Mouse (Mus musculus): ENCODE measurements at regions not wholly inside any gene's neighbourhood (a gene's known extent, or its start where the extent isn't known, plus 50 kb on each side); places are given as distances from the start of the nearest gene placed in this dataset.

- H3K27ac ChIP-seq (ENCODE audit: control insufficient read depth, insufficient read depth, low read depth, low read length), result no peak overlapping the region
- no peaks in the 10 kb centered on the region for H3K4me1 ChIP-seq (ENCODE audit: control insufficient read depth, insufficient read depth, low read length)
- TF ChIP-seq CTCF (IDR thresholded peaks at IDR 0.05; ENCODE audit: control insufficient read depth, insufficient read depth, insufficient replicate concordance, low read depth, low read length) (no peak), POLR2A (IDR thresholded peaks at IDR 0.05; ENCODE audit: control insufficient read depth, low read depth, low read length) (no peak)
- no peaks in the 10 kb centered on the region for H3K36me3 ChIP-seq (ENCODE audit: control insufficient read depth, insufficient read depth, low read length)
- no peaks in the 10 kb centered on the region for H3K27me3 ChIP-seq (ENCODE audit: control insufficient read depth, insufficient read depth, low read length)
- H3K4me3 ChIP-seq (ENCODE audit: control insufficient read depth, low read depth, low read length), result no peak overlapping the region
Observed at GRCm38 (mm10) chr6:139253704-139254103, 248.1 kb downstream of the Rergl start.

DNA sequence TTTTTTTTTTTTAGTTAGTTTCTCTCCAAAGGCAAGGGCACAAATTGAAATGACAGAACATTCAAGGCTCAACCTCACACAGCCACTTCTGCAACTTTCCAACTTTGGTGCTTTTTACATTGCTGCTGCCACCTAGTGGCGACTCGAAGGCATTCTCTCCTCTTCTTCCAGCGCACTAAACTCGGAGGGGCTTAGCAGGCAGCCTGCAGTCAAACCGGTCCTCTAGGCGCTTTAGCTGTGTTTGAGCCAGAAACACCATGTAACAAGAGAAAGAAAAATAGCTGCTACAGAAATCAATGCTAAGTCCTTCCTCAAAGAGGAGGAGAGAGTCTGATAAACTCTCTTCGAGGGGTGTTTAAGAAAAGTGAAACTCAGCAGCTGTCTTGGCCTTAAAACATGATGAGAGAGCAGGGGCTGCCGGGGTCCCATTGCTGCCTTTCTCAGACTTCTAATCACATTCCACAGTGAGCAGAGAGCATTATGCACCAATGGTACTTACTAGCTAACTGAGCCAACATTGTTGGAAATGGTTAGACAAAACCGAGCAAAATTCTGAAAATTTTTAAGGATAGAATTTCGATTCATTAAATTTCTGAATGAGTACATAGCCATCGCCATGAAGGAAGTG lies 252.7 kb downstream of the Rergl start:
- H3K4me3 ChIP-seq (ENCODE audit: control insufficient read depth, low read depth, low read length), result no peak overlapping the region
- peak; percentile 77; the same call in 1 of the 2 replicates for TF ChIP-seq CTCF (IDR thresholded peaks at IDR 0.05; ENCODE audit: control insufficient read depth, insufficient read depth, insufficient replicate concordance, low read depth, low read length)
- no peak for TF ChIP-seq POLR2A (IDR thresholded peaks at IDR 0.05; ENCODE audit: control insufficient read depth, low read depth, low read length)
- H3K27ac ChIP-seq (ENCODE audit: control insufficient read depth, insufficient read depth, low read depth, low read length), result no peak overlapping the region
- H3K36me3 ChIP-seq (ENCODE audit: control insufficient read depth, insufficient read depth, low read length), result no peaks in the 10 kb centered on the region
- H3K27me3 ChIP-seq (ENCODE audit: control insufficient read depth, insufficient read depth, low read length), result no peaks in the 10 kb centered on the region
- no peaks in the 10 kb centered on the region for H3K4me1 ChIP-seq (ENCODE audit: control insufficient read depth, insufficient read depth, low read length)

- Histone ChIP-seq H3K27ac (ENCODE audit: control insufficient read depth, insufficient read depth, low read depth, low read length) (no peak overlapping the region), H3K36me3 (ENCODE audit: control insufficient read depth, insufficient read depth, low read length) (no peaks in the 10 kb centered on the region), H3K4me1 (ENCODE audit: control insufficient read depth, insufficient read depth, low read length) (no peaks in the 10 kb centered on the region), H3K4me3 (ENCODE audit: control insufficient read depth, low read depth, low read length) (no peak overlapping the region), H3K27me3 (ENCODE audit: control insufficient read depth, insufficient read depth, low read length) (no peaks in the 10 kb centered on the region)
- TF ChIP-seq POLR2A (IDR thresholded peaks at IDR 0.05; ENCODE audit: control insufficient read depth, low read depth, low read length) (no peak), CTCF (IDR thresholded peaks at IDR 0.05; ENCODE audit: control insufficient read depth, insufficient read depth, insufficient replicate concordance, low read depth, low read length) (no peak)
Observed at GRCm38 (mm10) chr6:139226127-139226526, 275.6 kb downstream of the Rergl start.

DNA sequence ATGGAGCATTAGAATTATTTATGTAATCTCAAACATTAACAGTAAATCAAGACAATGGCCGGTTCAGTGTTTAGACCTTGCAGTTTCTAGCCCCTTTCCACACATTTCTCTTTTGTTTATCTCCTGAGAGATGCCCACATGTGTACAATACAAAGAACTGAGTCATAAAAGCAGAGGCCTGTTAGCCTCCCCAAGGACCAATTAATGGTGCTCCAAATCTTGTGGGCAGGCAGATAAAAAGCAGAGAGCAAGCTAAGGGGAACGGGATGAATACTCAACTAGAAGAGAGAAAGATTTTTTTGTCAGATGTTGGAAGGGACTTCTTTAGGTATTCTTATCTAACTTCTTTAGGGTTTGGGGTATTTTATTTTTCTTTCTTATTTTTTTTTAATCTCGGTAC lies 287.3 kb downstream of the Rergl start:
- no peak overlapping the region for H3K4me3 ChIP-seq (ENCODE audit: control insufficient read depth, low read depth, low read length)
- H3K4me1 ChIP-seq (ENCODE audit: control insufficient read depth, insufficient read depth, low read length), result no peaks in the 10 kb centered on the region
- H3K27me3 ChIP-seq (ENCODE audit: control insufficient read depth, insufficient read depth, low read length), result no peaks in the 10 kb centered on the region
- H3K27ac ChIP-seq (ENCODE audit: control insufficient read depth, insufficient read depth, low read depth, low read length), result no peak overlapping the region
- TF ChIP-seq CTCF (IDR thresholded peaks at IDR 0.05; ENCODE audit: control insufficient read depth, insufficient read depth, insufficient replicate concordance, low read depth, low read length) (no peak), POLR2A (IDR thresholded peaks at IDR 0.05; ENCODE audit: control insufficient read depth, low read depth, low read length) (no peak)
- no peaks in the 10 kb centered on the region for H3K36me3 ChIP-seq (ENCODE audit: control insufficient read depth, insufficient read depth, low read length)

- H3K4me3 ChIP-seq (ENCODE audit: control insufficient read depth, low read depth, low read length), result no peak overlapping the region
- TF ChIP-seq CTCF (IDR thresholded peaks at IDR 0.05; ENCODE audit: control insufficient read depth, insufficient read depth, insufficient replicate concordance, low read depth, low read length) (no peak), POLR2A (IDR thresholded peaks at IDR 0.05; ENCODE audit: control insufficient read depth, low read depth, low read length) (no peak)
- no peaks in the 10 kb centered on the region for H3K27me3 ChIP-seq (ENCODE audit: control insufficient read depth, insufficient read depth, low read length)
- no peaks in the 10 kb centered on the region for H3K4me1 ChIP-seq (ENCODE audit: control insufficient read depth, insufficient read depth, low read length)
- H3K27ac ChIP-seq (ENCODE audit: control insufficient read depth, insufficient read depth, low read depth, low read length), result no peak overlapping the region
- H3K36me3 ChIP-seq (ENCODE audit: control insufficient read depth, insufficient read depth, low read length), result no peaks in the 10 kb centered on the region
Observed at GRCm38 (mm10) chr6:139210256-139210655, 291.5 kb downstream of the Rergl start.

GRCm38 (mm10) chr6:139198601-139199000 lies 303.2 kb downstream of the Rergl start:
- H3K27ac ChIP-seq (ENCODE audit: control insufficient read depth, insufficient read depth, low read depth, low read length), result no peak overlapping the region
- H3K4me3 ChIP-seq (ENCODE audit: control insufficient read depth, low read depth, low read length), result no peak overlapping the region
- no peaks in the 10 kb centered on the region for H3K27me3 ChIP-seq (ENCODE audit: control insufficient read depth, insufficient read depth, low read length)
- H3K4me1 ChIP-seq (ENCODE audit: control insufficient read depth, insufficient read depth, low read length), result no peaks in the 10 kb centered on the region
- TF ChIP-seq CTCF (IDR thresholded peaks at IDR 0.05; ENCODE audit: control insufficient read depth, insufficient read depth, insufficient replicate concordance, low read depth, low read length) (no peak), POLR2A (IDR thresholded peaks at IDR 0.05; ENCODE audit: control insufficient read depth, low read depth, low read length) (no peak)
- no peaks in the 10 kb centered on the region for H3K36me3 ChIP-seq (ENCODE audit: control insufficient read depth, insufficient read depth, low read length)

DNA sequence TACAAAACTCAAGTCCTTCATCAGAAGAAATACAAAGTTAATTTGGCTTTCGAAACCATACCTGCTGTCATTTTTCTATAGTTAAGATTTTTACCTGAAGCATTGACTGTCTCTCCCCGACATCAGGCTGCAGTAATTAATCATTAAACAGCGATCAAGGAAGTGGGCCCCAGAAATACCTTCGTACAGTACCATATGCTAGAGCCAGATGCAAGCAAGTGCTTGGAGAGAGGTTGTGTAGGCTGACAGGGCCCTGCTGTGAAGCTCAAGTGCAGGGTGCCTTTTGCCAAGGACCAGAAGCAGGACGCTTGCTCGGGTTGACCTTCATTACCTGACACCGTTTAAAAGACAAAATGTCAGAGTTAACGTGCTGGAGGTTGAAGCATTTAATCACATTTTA lies 315.3 kb downstream of the Rergl start:
- TF ChIP-seq CTCF (IDR thresholded peaks at IDR 0.05; ENCODE audit: control insufficient read depth, insufficient read depth, insufficient replicate concordance, low read depth, low read length), result no peak
- no peak for TF ChIP-seq POLR2A (IDR thresholded peaks at IDR 0.05; ENCODE audit: control insufficient read depth, low read depth, low read length)
- Histone ChIP-seq H3K36me3 (ENCODE audit: control insufficient read depth, insufficient read depth, low read length) (no peaks in the 10 kb centered on the region), H3K27ac (ENCODE audit: control insufficient read depth, insufficient read depth, low read depth, low read length) (no peak overlapping the region), H3K4me3 (ENCODE audit: control insufficient read depth, low read depth, low read length) (no peak overlapping the region), H3K4me1 (ENCODE audit: control insufficient read depth, insufficient read depth, low read length) (no peaks in the 10 kb centered on the region), H3K27me3 (ENCODE audit: control insufficient read depth, insufficient read depth, low read length) (no peaks in the 10 kb centered on the region)
